Mouse (Mus musculus): ENCODE measurements around the gene Dyrk3. TPM values are rescaled to one million over a fixed set of nuclear protein-coding genes. Genes with fewer than 3 reads are reported as not detected.
A peak's percentile ranks its signal among the peaks of the same experiment; 100 is the strongest.

The Dyrk3 gene
- polyA plus RNA-seq, 1 experiment from 2014 or later, result 2.3 TPM

DNA sequence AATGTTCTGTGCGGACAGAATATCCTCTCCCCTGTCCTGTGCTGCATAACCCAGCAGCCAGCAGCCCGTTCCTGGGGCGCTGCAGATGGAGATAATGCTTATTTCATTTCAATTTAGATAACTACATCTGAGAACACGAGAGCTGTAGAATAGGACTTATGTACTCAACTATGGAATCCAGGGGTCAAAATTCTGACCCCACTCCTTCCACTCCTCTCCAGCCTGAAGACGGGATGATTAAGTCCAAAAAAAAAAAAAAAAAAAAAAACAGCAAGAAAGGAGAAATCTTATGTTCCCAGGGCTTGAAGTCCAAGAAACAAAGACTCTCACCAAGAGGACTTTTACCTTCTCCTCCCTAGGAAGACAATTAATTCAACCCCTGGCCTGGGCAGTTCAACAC is 55.0 kb downstream of the Dyrk3 start:
- Histone ChIP-seq H3K4me1 (ENCODE audit: control insufficient read depth, insufficient read depth, low read length) (peaks cover 74% of the 10 kb centered on the region), H3K4me2 (ENCODE audit: low read depth, low read length) (no peak overlapping the region)
- ATAC-seq, result no peak

DNA sequence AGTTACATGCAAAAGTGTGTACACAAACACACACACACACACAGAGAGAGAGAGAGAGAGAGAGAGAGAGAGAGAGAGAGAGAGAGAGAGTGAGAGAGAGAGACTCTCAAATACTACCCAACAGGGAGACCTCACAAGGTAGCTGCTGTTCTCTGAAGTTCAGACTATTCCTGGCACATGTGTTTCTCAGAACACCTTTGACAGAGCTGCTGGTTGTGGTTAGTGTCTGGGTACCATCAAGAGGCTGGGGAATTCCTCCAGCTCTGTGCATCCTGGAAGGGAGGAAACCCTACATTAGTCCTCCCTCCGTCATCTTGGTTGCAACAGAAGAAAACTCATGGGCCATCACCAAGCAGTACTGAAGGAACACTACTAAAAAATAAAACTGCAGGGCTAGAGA is 57.5 kb downstream of the Dyrk3 start:
- Histone ChIP-seq H3K9me3 (ENCODE audit: control insufficient read depth, low read length) (no peaks in the 10 kb centered on the region), H3K4me3 (ENCODE audit: low read length) (no peak overlapping the region), H3K4me2 (ENCODE audit: low read depth, low read length) (no peak overlapping the region), H3K27ac (ENCODE audit: low read length) (no peak overlapping the region), H3K9ac (ENCODE audit: low read depth, low read length) (no peak overlapping the region), H3K36me3 (ENCODE audit: control insufficient read depth, insufficient read depth, low read length) (peaks cover 5% of the 10 kb centered on the region; the same call in 1 of the 2 replicates), H3K4me1 (ENCODE audit: control insufficient read depth, insufficient read depth, low read length) (peaks cover 66% of the 10 kb centered on the region), H3K27me3 (replicated peaks; ENCODE audit: control insufficient read depth, insufficient read depth, low read length) (no peaks in the 10 kb centered on the region)
- 78% methylated on average over 1 of the region's 1 CpGs for WGBS
- no peak for ATAC-seq

More for the DNA sequence above, 55.0 kb downstream of the Dyrk3 start:
- Histone ChIP-seq H3K36me3 (ENCODE audit: control insufficient read depth, insufficient read depth, low read length) (no peaks in the 10 kb centered on the region), H3K9ac (ENCODE audit: low read depth, low read length) (no peak overlapping the region), H3K9me3 (ENCODE audit: control insufficient read depth, low read length) (no peaks in the 10 kb centered on the region), H3K4me3 (ENCODE audit: low read length) (no peak overlapping the region), H3K27ac (ENCODE audit: low read length) (peak overlapping the region; percentile 75), H3K27me3 (replicated peaks; ENCODE audit: control insufficient read depth, insufficient read depth, low read length) (no peaks in the 10 kb centered on the region)
- WGBS, result 46% methylated on average over 5 of the region's 5 CpGs

DNA sequence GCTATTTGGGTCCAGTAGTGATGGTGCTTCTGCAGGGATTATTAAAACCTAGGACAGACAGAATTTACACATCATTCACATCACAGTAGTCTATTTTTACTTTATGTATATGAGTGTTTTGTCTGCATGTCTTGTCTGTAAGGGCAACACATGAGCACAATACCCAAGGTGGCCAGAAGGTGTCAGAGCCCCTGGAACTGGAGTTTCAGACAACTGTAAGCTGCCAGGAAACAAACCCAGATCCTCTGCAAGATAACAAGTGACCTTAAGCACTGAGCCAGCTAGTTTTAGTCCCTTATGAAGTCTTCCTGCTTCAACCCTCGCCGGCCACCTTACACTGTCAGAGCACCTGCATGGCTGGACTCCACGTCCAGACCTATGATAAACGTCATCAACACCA is 58.4 kb downstream of the Dyrk3 start:
- H3K4me3 ChIP-seq (ENCODE audit: low read length), result no peak overlapping the region
- H3K27ac ChIP-seq (ENCODE audit: low read length), result no peak overlapping the region
- H3K4me2 ChIP-seq (ENCODE audit: low read depth, low read length), result no peak overlapping the region
- peak; percentile 34; the same call in 1 of the 2 replicates for ATAC-seq
- no peak overlapping the region; the same call in 1 of the 2 replicates for H3K9ac ChIP-seq (ENCODE audit: low read depth, low read length)
- 44% methylated on average over 4 of the region's 4 CpGs for WGBS
- peaks cover 5% of the 10 kb centered on the region; the same call in 1 of the 2 replicates for H3K36me3 ChIP-seq (ENCODE audit: control insufficient read depth, insufficient read depth, low read length)
- H3K9me3 ChIP-seq (ENCODE audit: control insufficient read depth, low read length), result no peaks in the 10 kb centered on the region
- peaks cover 65% of the 10 kb centered on the region for H3K4me1 ChIP-seq (ENCODE audit: control insufficient read depth, insufficient read depth, low read length)
- H3K27me3 ChIP-seq (replicated peaks; ENCODE audit: control insufficient read depth, insufficient read depth, low read length), result no peaks in the 10 kb centered on the region

DNA sequence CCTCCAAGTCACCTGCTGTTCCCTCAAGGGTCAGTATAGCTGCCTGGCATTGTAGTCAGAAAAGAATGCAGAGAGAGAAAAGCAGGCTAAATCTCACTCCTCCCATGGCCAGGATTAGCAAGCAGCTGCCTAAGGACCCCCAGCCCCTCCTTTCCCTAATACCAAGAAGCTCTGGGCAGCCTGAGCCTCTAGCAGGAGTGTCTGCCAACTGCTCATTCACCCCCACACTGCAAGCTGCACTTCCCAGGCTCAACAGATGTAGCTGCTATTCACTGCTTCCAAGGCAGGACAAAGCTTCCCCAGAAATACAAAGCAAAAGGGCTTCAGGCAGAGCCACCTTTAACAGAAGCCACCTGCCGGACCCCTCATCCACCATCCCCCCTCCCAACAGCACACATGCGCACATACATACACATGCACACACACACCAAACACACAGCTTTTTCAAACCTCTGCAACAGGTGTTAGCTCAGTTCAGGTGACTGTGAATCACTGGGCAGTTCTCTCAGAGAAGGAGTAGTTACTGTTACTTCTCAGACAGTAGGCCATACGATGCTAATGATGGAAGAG is 59.3 kb downstream of the Dyrk3 start:
- 44% methylated on average over 3 of the region's 3 CpGs for WGBS
- no peak overlapping the region for H3K4me2 ChIP-seq (ENCODE audit: low read depth, low read length)
- H3K9ac ChIP-seq (ENCODE audit: low read depth, low read length), result no peak overlapping the region; the same call in 1 of the 2 replicates
- no peak for ATAC-seq
- H3K9me3 ChIP-seq (ENCODE audit: control insufficient read depth, low read length), result no peaks in the 10 kb centered on the region
- H3K27ac ChIP-seq (ENCODE audit: low read length), result 0 out of 2 replicates have a peak overlapping the region, but pooled peaks have one; percentile 4
- H3K36me3 ChIP-seq (ENCODE audit: control insufficient read depth, insufficient read depth, low read length), result peaks cover 5% of the 10 kb centered on the region; the same call in 1 of the 2 replicates
- no peaks in the 10 kb centered on the region for H3K27me3 ChIP-seq (replicated peaks; ENCODE audit: control insufficient read depth, insufficient read depth, low read length)
- H3K4me3 ChIP-seq (ENCODE audit: low read length), result no peak overlapping the region
- H3K4me1 ChIP-seq (ENCODE audit: control insufficient read depth, insufficient read depth, low read length), result peaks cover 65% of the 10 kb centered on the region

Other genes with a start within 250 kb of the Dyrk3 start
- gene Il20, start 226.9 kb downstream of the Dyrk3 start, polyA plus RNA-seq (2015; fragmentation: Nextera tagmentation; extraction: Ambion mirVana), result not detected in 2 replicates
- 0.20 TPM in 1 of 2 replicates, not detected in the other for gene Il19, start 198.2 kb downstream of the Dyrk3 start, polyA plus RNA-seq (2015; fragmentation: Nextera tagmentation; extraction: Ambion mirVana)
- gene Il10, start 118.5 kb downstream of the Dyrk3 start, polyA plus RNA-seq (2015; fragmentation: Nextera tagmentation; extraction: Ambion mirVana), result not detected in 2 replicates
- gene Mapkapk2, start 40.5 kb downstream of the Dyrk3 start, polyA plus RNA-seq (2015; fragmentation: Nextera tagmentation; extraction: Ambion mirVana), result 13.1 and 23.5 TPM in 2 replicates
- 53.8 and 58.0 TPM in 2 replicates for gene Eif2d, start 14.8 kb upstream of the Dyrk3 start, polyA plus RNA-seq (2015; fragmentation: Nextera tagmentation; extraction: Ambion mirVana)
- 3.5 and 4.1 TPM in 2 replicates for gene Rassf5, start 106.9 kb upstream of the Dyrk3 start, polyA plus RNA-seq (2015; fragmentation: Nextera tagmentation; extraction: Ambion mirVana)
- gene Ikbke, start 141.3 kb upstream of the Dyrk3 start, polyA plus RNA-seq (2015; fragmentation: Nextera tagmentation; extraction: Ambion mirVana), result 13.0 and 13.8 TPM in 2 replicates